Mouse (Mus musculus) forebrain, embryonic 10.5 days (tissue): ENCODE measurements around the gene Sacm1l. TPM values are rescaled to one million over a fixed set of nuclear protein-coding genes. Genes with fewer than 3 reads are reported as not detected.

ENCODE experiments used
- DNase-seq: peaks from one replicate; pipeline ENCODE4 v3.0.0-alpha.2; 2017; ENCODE audit warnings: low spot score; ENCODE audit errors: extremely low spot score
- H3K27ac ChIP-seq: fragments of 300-500 bp; sonication (generic); 2 replicates; pipeline ENCODE4 v1.5.1; 2016; ENCODE audit warnings: mild to moderate bottlenecking
- H3K27me3 ChIP-seq: fragments of 300-500 bp; sonication (generic); 2 replicates; pipeline ENCODE4 v1.6.1; 2016; ENCODE audit warnings: mild to moderate bottlenecking; ENCODE audit not compliant: poor library complexity, severe bottlenecking
- H3K36me3 ChIP-seq: fragments of 300-500 bp; sonication (generic); replicated peaks from 2 replicates; pipeline ENCODE4 v1.6.1; 2016; ENCODE audit warnings: mild to moderate bottlenecking, moderate library complexity
- H3K4me1 ChIP-seq: fragments of 300-500 bp; sonication (generic); 2 replicates; pipeline ENCODE4 v1.6.1; 2016
- H3K4me3 ChIP-seq: fragments of 300-500 bp; sonication (generic); 2 replicates; pipeline ENCODE4 v1.5.1; 2016; ENCODE audit warnings: mild to moderate bottlenecking, moderate library complexity
- H3K9me3 ChIP-seq: fragments of 300-500 bp; sonication (generic); 2 replicates; pipeline ENCODE4 v1.6.1; 2016; ENCODE audit warnings: mild to moderate bottlenecking, moderate library complexity
- WGBS: fragments of 180-500 bp; shearing (Covaris S2); methylation state at CpG from one replicate; pipeline ENCODE4 v1.1.7; 2016; 5-methylcytosine and 5-hydroxymethylcytosine counted together
- polyA plus RNA-seq: library from polyadenylated mRNA; unstranded; fragments of >200 nt; fragmentation: Nextera tagmentation; extraction: Ambion mirVana; gene quantifications from 2 replicates; pipeline ENCODE4 v1.2.1, GENCODE M21; 2016

The Sacm1l gene
- polyA plus RNA-seq, 1 experiment from 2014 or later, result 40.1 TPM

- no peaks in the 10 kb centered on the region for H3K36me3 ChIP-seq
- H3K27ac ChIP-seq, result no peak overlapping the region
- no peak overlapping the region for H3K4me3 ChIP-seq
- no peaks in the 10 kb centered on the region for H3K9me3 ChIP-seq
- no peaks in the 10 kb centered on the region for H3K27me3 ChIP-seq
- H3K4me1 ChIP-seq, result no peaks in the 10 kb centered on the region
- WGBS, result 84% methylated on average over 2 of the region's 2 CpGs
- no peak for DNase-seq
Observed at GRCm38 (mm10) chr9:123624741-123625140, 95.2 kb downstream of the Sacm1l start.

GRCm38 (mm10) chr9:123625821-123626220, 96.3 kb downstream of the Sacm1l start:
- H3K27ac ChIP-seq, result no peak overlapping the region
- H3K4me1 ChIP-seq, result no peaks in the 10 kb centered on the region
- no peaks in the 10 kb centered on the region for H3K27me3 ChIP-seq
- no peak overlapping the region for H3K4me3 ChIP-seq
- no peak for DNase-seq
- WGBS, result 90% methylated on average over 11 of the region's 11 CpGs
- no peaks in the 10 kb centered on the region for H3K36me3 ChIP-seq
- no peaks in the 10 kb centered on the region for H3K9me3 ChIP-seq

DNA sequence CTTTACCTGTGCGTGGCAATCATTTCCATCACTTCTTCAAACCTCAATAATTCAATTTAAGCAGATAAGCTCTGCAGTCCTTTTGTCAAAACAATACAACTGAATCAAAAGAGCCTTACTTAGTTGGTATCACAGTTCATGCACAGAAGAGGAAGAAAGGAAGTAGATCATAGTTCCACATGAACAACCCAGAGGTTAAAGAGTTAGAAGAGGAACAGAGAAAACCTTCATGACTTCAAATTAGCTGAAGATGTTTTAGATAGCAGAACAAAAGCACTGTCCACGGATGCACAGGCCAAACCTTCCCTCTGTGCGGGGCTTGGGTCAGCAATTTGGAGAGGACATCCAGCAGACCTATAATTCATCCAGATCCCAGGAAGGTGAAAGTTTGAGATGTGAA, 102.1 kb downstream of the Sacm1l start:
- WGBS, result 90% methylated on average over 3 of the region's 3 CpGs
- H3K4me1 ChIP-seq, result no peaks in the 10 kb centered on the region
- no peaks in the 10 kb centered on the region for H3K27me3 ChIP-seq
- DNase-seq, result no peak
- H3K4me3 ChIP-seq, result no peak overlapping the region
- H3K36me3 ChIP-seq, result no peaks in the 10 kb centered on the region
- no peaks in the 10 kb centered on the region for H3K9me3 ChIP-seq
- H3K27ac ChIP-seq, result no peak overlapping the region

DNA sequence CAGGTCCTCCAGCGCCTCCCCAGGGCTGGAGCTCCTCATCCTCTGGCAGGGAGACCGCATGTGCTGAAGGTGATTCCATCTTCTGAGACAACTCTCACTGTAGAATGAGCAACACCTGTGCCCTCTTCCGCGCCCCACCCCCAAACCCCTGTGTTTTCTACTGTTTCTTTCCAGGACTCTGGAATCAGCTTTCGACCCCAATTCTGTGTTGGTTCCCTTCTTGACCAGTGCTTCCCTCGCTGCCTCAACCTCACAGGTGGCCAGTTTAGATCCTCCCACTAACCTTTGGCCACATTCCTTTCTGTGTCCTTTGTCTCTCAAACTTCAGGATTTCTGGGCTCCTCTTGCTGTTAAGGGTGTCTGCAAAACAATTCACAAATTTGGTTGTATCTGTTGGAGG, 102.7 kb downstream of the Sacm1l start, which contains the start of gene Slc6a20b:
Gene Slc6a20b, minus strand, starts transcription at position 285 of the 400 bp plus-strand sequence.
- no peaks in the 10 kb centered on the region for H3K36me3 ChIP-seq
- no peaks in the 10 kb centered on the region for H3K4me1 ChIP-seq
- H3K4me3 ChIP-seq, result no peak within 1 kb of the TSS
- H3K27me3 ChIP-seq, result no peaks in the 10 kb centered on the region
- H3K9me3 ChIP-seq, result no peaks in the 10 kb centered on the region
- no peak for DNase-seq
- 90% methylated on average over 6 of the region's 6 CpGs for WGBS
- no peak within 1 kb of the TSS for H3K27ac ChIP-seq

DNA sequence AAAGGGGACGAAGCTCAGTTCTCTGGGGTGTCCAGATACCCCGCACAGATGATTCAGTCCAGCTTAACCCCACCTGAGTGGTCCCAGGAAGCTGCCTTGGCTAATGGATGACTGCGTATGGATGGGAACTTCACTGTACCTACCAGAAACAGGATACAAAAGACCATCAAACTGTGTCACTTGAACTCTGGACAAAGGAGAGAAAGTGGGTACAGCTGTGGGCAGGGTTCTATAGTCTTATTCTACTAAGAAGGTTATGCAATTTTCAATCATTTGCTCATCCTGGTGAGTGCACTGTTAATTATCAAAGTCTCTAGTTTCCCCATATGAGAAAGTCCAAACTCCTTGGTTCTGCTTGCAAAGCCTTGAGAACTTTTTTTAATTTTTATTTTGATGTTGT, 103.4 kb downstream of the Sacm1l start:
- no peak overlapping the region for H3K4me3 ChIP-seq
- H3K27ac ChIP-seq, result no peak overlapping the region
- no peak for DNase-seq
- H3K4me1 ChIP-seq, result no peaks in the 10 kb centered on the region
- no peaks in the 10 kb centered on the region for H3K9me3 ChIP-seq
- WGBS, result 85% methylated on average over 3 of the region's 3 CpGs
- no peaks in the 10 kb centered on the region for H3K27me3 ChIP-seq
- H3K36me3 ChIP-seq, result no peaks in the 10 kb centered on the region

DNA sequence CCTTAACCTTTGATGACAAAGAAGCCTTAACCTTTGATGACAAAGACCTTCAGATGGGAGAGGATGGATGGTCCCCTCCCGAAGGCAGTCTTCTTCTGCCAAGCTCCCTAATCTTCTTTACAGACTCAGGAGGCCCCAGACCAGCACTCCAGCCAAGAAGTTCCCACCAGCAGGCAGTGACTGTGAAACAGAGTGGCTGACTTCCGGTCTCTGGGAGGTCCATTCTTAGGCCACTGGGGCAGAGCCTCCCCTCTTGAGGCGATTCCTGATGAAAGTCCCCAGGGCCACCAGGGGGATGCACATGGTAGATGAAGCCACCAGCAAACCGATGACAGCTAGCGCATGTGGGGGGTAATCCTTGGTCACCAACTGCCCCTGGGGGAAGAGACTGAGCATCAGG, 107.2 kb downstream of the Sacm1l start:
- 65% methylated on average over 5 of the region's 5 CpGs for WGBS
- H3K4me1 ChIP-seq, result no peaks in the 10 kb centered on the region
- no peaks in the 10 kb centered on the region for H3K36me3 ChIP-seq
- no peaks in the 10 kb centered on the region for H3K27me3 ChIP-seq
- no peak overlapping the region for H3K27ac ChIP-seq
- no peaks in the 10 kb centered on the region for H3K9me3 ChIP-seq
- DNase-seq, result no peak
- no peak overlapping the region for H3K4me3 ChIP-seq

DNA sequence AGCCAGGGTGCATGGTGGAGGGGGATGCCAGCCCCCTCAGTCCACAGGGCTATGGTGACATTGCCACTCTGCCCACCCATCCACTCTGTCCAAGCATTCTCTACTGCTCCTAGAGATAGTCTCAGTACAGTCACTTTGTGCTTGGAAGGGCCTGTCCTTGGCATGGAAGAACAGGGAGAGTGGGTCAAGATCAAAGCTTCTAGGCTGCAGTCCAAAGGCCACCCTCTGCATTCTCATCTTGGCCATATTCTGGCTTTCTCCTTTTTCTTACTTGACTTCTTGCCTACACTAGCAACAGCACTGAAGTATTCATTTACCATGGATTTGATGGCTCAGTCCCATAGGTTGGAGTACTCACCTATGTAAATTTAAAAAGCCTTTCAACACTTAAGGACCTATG, 108.7 kb downstream of the Sacm1l start:
- Histone ChIP-seq H3K36me3 (no peaks in the 10 kb centered on the region), H3K27me3 (no peaks in the 10 kb centered on the region), H3K4me3 (no peak overlapping the region), H3K4me1 (no peaks in the 10 kb centered on the region), H3K27ac (no peak overlapping the region), H3K9me3 (no peaks in the 10 kb centered on the region)
- DNase-seq, result no peak

DNA sequence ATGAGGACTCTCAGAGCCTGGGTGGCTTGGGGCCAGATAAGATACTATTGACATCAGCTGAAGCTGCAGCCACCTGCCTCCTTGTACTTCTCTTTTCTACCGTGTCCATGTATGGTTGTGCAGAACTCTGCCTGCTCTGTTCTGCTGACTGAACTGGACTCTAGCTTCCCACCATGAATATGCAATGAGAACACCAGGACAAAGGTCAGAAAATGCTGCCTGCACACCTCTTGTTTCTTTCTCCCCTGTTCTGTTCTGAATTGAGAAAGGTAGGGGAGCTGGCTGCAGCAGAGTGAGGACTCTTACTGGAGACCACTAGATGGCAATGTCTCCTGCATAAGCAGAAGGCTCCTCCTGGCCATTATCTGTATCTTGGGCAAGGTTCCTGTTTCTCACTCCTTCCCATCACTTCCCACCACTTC, 109.1 kb downstream of the Sacm1l start:
- 88% methylated on average over 1 of the region's 1 CpGs for WGBS
- no peaks in the 10 kb centered on the region for H3K27me3 ChIP-seq
- no peaks in the 10 kb centered on the region for H3K36me3 ChIP-seq

DNA sequence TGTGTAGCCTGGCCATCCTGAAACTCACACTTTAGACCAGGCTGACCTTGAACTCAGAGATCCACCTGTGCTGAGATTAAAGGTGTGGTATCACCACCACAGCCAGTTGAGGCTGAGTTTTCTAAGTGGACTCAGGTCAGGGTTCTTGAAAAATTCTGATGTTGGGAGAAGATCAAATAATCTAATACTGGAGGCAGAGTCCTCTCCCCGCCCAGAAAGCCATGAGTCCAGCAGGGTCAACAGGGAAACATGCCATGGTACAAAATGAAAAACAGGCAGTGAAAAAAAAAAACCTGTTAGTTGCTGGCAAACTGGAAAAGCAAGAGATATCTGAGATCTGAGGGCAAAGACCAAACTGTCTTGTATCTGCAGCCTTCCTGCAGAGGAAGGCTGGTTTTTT, 110.5 kb downstream of the Sacm1l start:
- Histone ChIP-seq H3K27ac (no peak overlapping the region), H3K9me3 (no peaks in the 10 kb centered on the region), H3K36me3 (no peaks in the 10 kb centered on the region), H3K27me3 (no peaks in the 10 kb centered on the region), H3K4me1 (no peaks in the 10 kb centered on the region), H3K4me3 (no peak overlapping the region)
- WGBS, result 85% methylated on average over 1 of the region's 1 CpGs
- DNase-seq, result no peak

More for the DNA sequence above, 109.1 kb downstream of the Sacm1l start:
- H3K4me3 ChIP-seq, result no peak overlapping the region
- DNase-seq, result no peak
- no peaks in the 10 kb centered on the region for H3K9me3 ChIP-seq
- H3K27ac ChIP-seq, result no peak overlapping the region
- H3K4me1 ChIP-seq, result no peaks in the 10 kb centered on the region

Other genes with a start within 250 kb of the Sacm1l start
- 701 and 878 TPM in 2 replicates for gene Lars2, start 162.8 kb upstream of the Sacm1l start, polyA plus RNA-seq
- gene Limd1, start 51.1 kb upstream of the Sacm1l start, polyA plus RNA-seq, result 55.7 and 57.8 TPM in 2 replicates
- gene Slc6a20b, start 102.8 kb downstream of the Sacm1l start, polyA plus RNA-seq, result 0.15 and 0.25 TPM in 2 replicates
- gene Ccr9, start 148.7 kb downstream of the Sacm1l start, polyA plus RNA-seq, result 0.04 and 0.09 TPM in 2 replicates
- gene Slc6a20a, start 149.1 kb downstream of the Sacm1l start, polyA plus RNA-seq, result 0.18 and 0.78 TPM in 2 replicates
- 41.3 and 42.1 TPM in 2 replicates for gene Lztfl1, start 187.9 kb downstream of the Sacm1l start, polyA plus RNA-seq